Mouse (Mus musculus) spleen, adult 2 months (tissue): Measurements from ENCODE around the gene Ccdc183.

Experiments
- CTCF ChIP-seq: fragments of 200-500 bp; IDR thresholded peaks from 2 replicates; pipeline ENCODE4 v1.5.1; 2011; ENCODE audit warnings: mild to moderate bottlenecking, inconsistent platforms; ENCODE audit not compliant: insufficient read depth, insufficient read length, insufficient replicate concordance; ENCODE audit errors: extremely low read depth
- POLR2A ChIP-seq: fragments of 200-500 bp; IDR thresholded peaks from 2 replicates; pipeline ENCODE4 v1.6.1; 2011; ENCODE audit warnings: low read depth, low read length, inconsistent platforms

DNA sequence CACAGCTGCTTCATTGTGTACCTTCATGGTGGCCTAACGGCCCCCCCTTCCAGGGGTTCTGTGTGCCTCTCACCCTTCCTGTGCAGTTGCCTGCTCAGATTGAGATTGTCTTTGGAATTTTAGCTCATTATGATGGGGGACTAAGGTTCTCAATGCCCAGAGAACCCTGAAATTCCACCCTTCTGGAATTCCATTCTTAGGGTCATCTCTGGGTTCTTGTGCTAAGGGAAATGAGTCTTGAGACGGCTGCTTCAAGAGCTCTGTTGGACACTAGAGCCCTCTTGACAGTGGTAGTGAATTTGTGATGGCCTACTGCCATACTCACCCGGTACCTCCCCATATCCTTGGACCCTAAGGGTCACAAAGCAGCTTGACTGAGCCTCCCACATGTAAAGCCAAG is at the start of gene Ccdc183:
- no peak for TF ChIP-seq CTCF
- TF ChIP-seq POLR2A = no peak
